12 mouse cellular contexts compared by ENCODE assay signal in genomic region chr16:29861056-29861455, GRCm38 (mm10).
DNase-seq lines count a peak whose midpoint lies in the region; ATAC-seq lines count a peak whose summit lies in the region.
"Had no signal": no experiment of that assay in that cellular context is flagged by ENCODE, and none has a peak within 500 bp of the region (broad histone marks: within the 10 kb centered on the region; RNA-seq: fewer than 3 reads in every experiment).

No protein-coding gene starts in this region.

- H3K36me3 ChIP-seq in forebrain, embryonic 15.5 days = no peaks in the 10 kb centered on the region
- no peaks in the 10 kb centered on the region for H3K36me3 ChIP-seq in forebrain, embryonic 10.5 days (replicated peaks)
- no peaks in the 10 kb centered on the region for H3K36me3 ChIP-seq in midbrain, embryonic 14.5 days (ENCODE audit: control insufficient read depth, insufficient read depth, low read length)
- no peaks in the 10 kb centered on the region for H3K36me3 ChIP-seq in midbrain, embryonic 11.5 days (ENCODE audit: control insufficient read depth, insufficient read depth, low read length)
- no peaks in the 10 kb centered on the region for H3K36me3 ChIP-seq in stomach, embryonic 15.5 days

- no peak overlapping the region for H3K9ac ChIP-seq in forebrain, embryonic 15.5 days (replicated peaks)
- no peak overlapping the region for H3K9ac ChIP-seq in midbrain, embryonic 14.5 days (replicated peaks; ENCODE audit: low read length)
- H3K9ac ChIP-seq in midbrain, embryonic 11.5 days (ENCODE audit: low read length) = no peak overlapping the region
- no peak overlapping the region for H3K9ac ChIP-seq in stomach, embryonic 15.5 days

- H3K27ac ChIP-seq in forebrain, embryonic 15.5 days (replicated peaks) = no peak overlapping the region
- no peak overlapping the region for H3K27ac ChIP-seq in forebrain, embryonic 10.5 days
- H3K27ac ChIP-seq in midbrain, embryonic 14.5 days (replicated peaks; ENCODE audit: low read depth, low read length) = no peak overlapping the region
- H3K27ac ChIP-seq in midbrain, embryonic 11.5 days (ENCODE audit: low read depth, low read length) = no peak overlapping the region
- H3K27ac ChIP-seq in stomach, embryonic 15.5 days = peak overlapping the region; percentile 62; the same call in 1 of the 2 replicates

- no peak overlapping the region for H3K4me2 ChIP-seq in forebrain, embryonic 15.5 days (replicated peaks)
- H3K4me2 ChIP-seq in midbrain, embryonic 14.5 days (ENCODE audit: low read length) = no peak overlapping the region
- H3K4me2 ChIP-seq in midbrain, embryonic 11.5 days = no peak overlapping the region
- H3K4me2 ChIP-seq in stomach, embryonic 15.5 days = no peak overlapping the region

- no peaks in the 10 kb centered on the region for H3K27me3 ChIP-seq in forebrain, embryonic 15.5 days
- H3K27me3 ChIP-seq in forebrain, embryonic 10.5 days (ENCODE audit: poor library complexity, severe bottlenecking) = peaks cover 91% of the 10 kb centered on the region
- no peaks in the 10 kb centered on the region; the same call in 1 of the 2 replicates for H3K27me3 ChIP-seq in midbrain, embryonic 14.5 days (ENCODE audit: control insufficient read depth, insufficient read depth, low read length)
- peaks cover 5% of the 10 kb centered on the region; the same call in 1 of the 2 replicates for H3K27me3 ChIP-seq in midbrain, embryonic 11.5 days (ENCODE audit: control insufficient read depth, insufficient read depth, low read length)
- H3K27me3 ChIP-seq in stomach, embryonic 15.5 days (replicated peaks) = no peaks in the 10 kb centered on the region

- peak; percentile 64 for ATAC-seq in forebrain, embryonic 15.5 days (replicated peaks)
- no peak for ATAC-seq in midbrain, embryonic 14.5 days (ENCODE audit: low FRiP score, low TSS enrichment)
- ATAC-seq in midbrain, embryonic 11.5 days (ENCODE audit: low FRiP score) = no peak
- no peak for ATAC-seq in stomach, embryonic 15.5 days (ENCODE audit: insufficient read depth, low FRiP score, low read depth)
- ATAC-seq in megakaryocyte, adult 5-6 weeks (ENCODE audit: poor library complexity, severe bottlenecking) = no peak

- no peak overlapping the region for H3K4me3 ChIP-seq in forebrain, embryonic 15.5 days
- H3K4me3 ChIP-seq in forebrain, embryonic 10.5 days = no peak overlapping the region
- no peak overlapping the region for H3K4me3 ChIP-seq in midbrain, embryonic 14.5 days (replicated peaks; ENCODE audit: low read depth, low read length)
- H3K4me3 ChIP-seq in midbrain, embryonic 11.5 days (ENCODE audit: low read depth, low read length) = no peak overlapping the region
- no peak overlapping the region for H3K4me3 ChIP-seq in stomach, embryonic 15.5 days (replicated peaks)
- H3K4me3 ChIP-seq: megakaryocyte, embryonic 14.5 days had no signal

- peaks cover 14% of the 10 kb centered on the region for H3K4me1 ChIP-seq in forebrain, embryonic 15.5 days
- peaks cover 17% of the 10 kb centered on the region for H3K4me1 ChIP-seq in forebrain, embryonic 10.5 days
- no peaks in the 10 kb centered on the region for H3K4me1 ChIP-seq in midbrain, embryonic 14.5 days (ENCODE audit: control insufficient read depth, insufficient read depth, low read length)
- peaks cover 3% of the 10 kb centered on the region; the same call in 1 of the 2 replicates for H3K4me1 ChIP-seq in midbrain, embryonic 11.5 days (ENCODE audit: control insufficient read depth, insufficient read depth, low read length)
- 0 out of 2 replicates have a peak, but pooled peaks cover 5% of the 10 kb centered on the region for H3K4me1 ChIP-seq in stomach, embryonic 15.5 days

- DNase-seq in forebrain, embryonic 10.5 days (ENCODE audit: extremely low spot score, low spot score) = no peak
- peak; percentile 36 for DNase-seq in midbrain, embryonic 14.5 days
- no peak for DNase-seq in midbrain, embryonic 11.5 days (ENCODE audit: low spot score, missing footprints)
- DNase-seq in cerebellum, adult 18-20 months = peak; percentile 47 to 60
- DNase-seq in right cerebral cortex, adult 2 months (ENCODE audit: low spot score in 2 of 2) = no peak
- DNase-seq: adrenal gland, postnatal 36 days; heart, adult 11 months; lung, adult 18-20 months had no signal

- no peaks in the 10 kb centered on the region for H3K9me3 ChIP-seq in forebrain, embryonic 15.5 days
- H3K9me3 ChIP-seq in forebrain, embryonic 10.5 days = no peaks in the 10 kb centered on the region
- H3K9me3 ChIP-seq in midbrain, embryonic 14.5 days (ENCODE audit: control insufficient read depth, low read length) = no peaks in the 10 kb centered on the region
- H3K9me3 ChIP-seq in midbrain, embryonic 11.5 days (ENCODE audit: control insufficient read depth, low read length) = no peaks in the 10 kb centered on the region
- no peaks in the 10 kb centered on the region for H3K9me3 ChIP-seq in stomach, embryonic 15.5 days
- H3K9me3 ChIP-seq: megakaryocyte, embryonic 14.5 days had no signal

- 14% methylated on average over 4 of the region's 4 CpGs for WGBS in forebrain, embryonic 15.5 days
- 31% methylated on average over 4 of the region's 4 CpGs for WGBS in forebrain, embryonic 10.5 days
- 29% methylated on average over 4 of the region's 4 CpGs for WGBS in midbrain, embryonic 14.5 days
- 29% methylated on average over 4 of the region's 4 CpGs for WGBS in midbrain, embryonic 11.5 days
- 48% methylated on average over 4 of the region's 4 CpGs for WGBS in stomach, embryonic 15.5 days

Comparison
In these comparisons a context has a peak if more than half of its experiments do, and no peak if none do; other contexts are left out.
1. DNase-seq: peak in midbrain, embryonic 14.5 days (single experiment) and cerebellum, adult 18-20 months (2 of 2); none in forebrain, embryonic 10.5 days (single experiment), midbrain, embryonic 11.5 days (single experiment) and right cerebral cortex, adult 2 months (0 of 2).